Mouse (Mus musculus): Measurements from ENCODE around the gene Laptm5.

Laptm5 gene

GRCm38 (mm10) chr4:130913077-130913476 lies at the start of gene Laptm5:
Laptm5 (plus strand) TSS chr4:130913125.
- no peak for DNase-seq (ENCODE audit: low spot score)

GRCm38 (mm10) chr4:130865460-130865859 lies 47.5 kb upstream of the Laptm5 start:
- DNase-seq (ENCODE audit: low spot score), result no peak

- DNase-seq (ENCODE audit: low spot score), result no peak
Observed at GRCm38 (mm10) chr4:130865901-130866371, 47.0 kb upstream of the Laptm5 start.

- no peak for DNase-seq (ENCODE audit: low spot score)
Observed at GRCm38 (mm10) chr4:130867940-130868339, 45.0 kb upstream of the Laptm5 start.

- DNase-seq (ENCODE audit: low spot score), result no peak
Observed at GRCm38 (mm10) chr4:130868803-130869202, 44.1 kb upstream of the Laptm5 start.

GRCm38 (mm10) chr4:130872414-130872813 lies 40.5 kb upstream of the Laptm5 start:
- DNase-seq (ENCODE audit: low spot score), result no peak

- DNase-seq (ENCODE audit: low spot score), result no peak
Observed at GRCm38 (mm10) chr4:130873440-130873839, 39.5 kb upstream of the Laptm5 start.

- no peak for DNase-seq (ENCODE audit: low spot score)
Observed at GRCm38 (mm10) chr4:130874601-130875000, 38.3 kb upstream of the Laptm5 start.

GRCm38 (mm10) chr4:130876016-130876726 lies 36.8 kb upstream of the Laptm5 start:
- DNase-seq (ENCODE audit: low spot score), result no peak

GRCm38 (mm10) chr4:130878273-130879047 lies 34.5 kb upstream of the Laptm5 start:
- DNase-seq (ENCODE audit: low spot score), result peak; percentile 57

- DNase-seq (ENCODE audit: low spot score), result no peak
Observed at GRCm38 (mm10) chr4:130879048-130879384, 33.9 kb upstream of the Laptm5 start.

GRCm38 (mm10) chr4:130881336-130881735 lies 31.6 kb upstream of the Laptm5 start:
- no peak for DNase-seq (ENCODE audit: low spot score)

- no peak for DNase-seq (ENCODE audit: low spot score)
Observed at GRCm38 (mm10) chr4:130882762-130883161, 30.2 kb upstream of the Laptm5 start.

GRCm38 (mm10) chr4:130883820-130884533 lies 28.9 kb upstream of the Laptm5 start:
- DNase-seq (ENCODE audit: low spot score), result no peak

GRCm38 (mm10) chr4:130887148-130887745 lies 25.7 kb upstream of the Laptm5 start:
- no peak for DNase-seq (ENCODE audit: low spot score)

GRCm38 (mm10) chr4:130889777-130890510 lies 23.0 kb upstream of the Laptm5 start:
- DNase-seq (ENCODE audit: low spot score), result no peak

- DNase-seq (ENCODE audit: low spot score), result no peak
Observed at GRCm38 (mm10) chr4:130890511-130890840, 22.4 kb upstream of the Laptm5 start.

- DNase-seq (ENCODE audit: low spot score), result peak; percentile 41
Observed at GRCm38 (mm10) chr4:130892001-130892587, 20.8 kb upstream of the Laptm5 start.

GRCm38 (mm10) chr4:130893688-130894087 lies 19.2 kb upstream of the Laptm5 start:
- no peak for DNase-seq (ENCODE audit: low spot score)

- no peak for DNase-seq (ENCODE audit: low spot score)
Observed at GRCm38 (mm10) chr4:130895701-130896100, 17.2 kb upstream of the Laptm5 start.

- DNase-seq (ENCODE audit: low spot score), result peak; percentile 34
Observed at GRCm38 (mm10) chr4:130896372-130896771, 16.6 kb upstream of the Laptm5 start.
